Mouse (Mus musculus): ENCODE results near the gene Lrguk. TPM values are rescaled to one million over a fixed set of nuclear protein-coding genes. Genes with fewer than 3 reads are reported as not detected.

Gene Lrguk
- polyA plus RNA-seq (2015; fragmentation: Nextera tagmentation; extraction: Ambion mirVana) = 2.6 and 3.2 TPM in 2 replicates

GRCm38 (mm10) chr6:34028933-34029745 lies at the start of gene Lrguk:
Gene Lrguk (plus strand): TSS chr6:34029448.
- peak within 1 kb of the TSS; percentile 46 for H3K27ac ChIP-seq

GRCm38 (mm10) chr6:33982709-33983108 lies 46.5 kb upstream of the Lrguk start:
- Histone ChIP-seq H3K36me3 (no peaks in the 10 kb centered on the region), H3K27ac (no peak overlapping the region), H3K4me3 (no peak overlapping the region), H3K9me3 (no peaks in the 10 kb centered on the region), H3K4me2 (no peak overlapping the region), H3K27me3 (no peaks in the 10 kb centered on the region), H3K9ac (no peak overlapping the region), H3K4me1 (no peaks in the 10 kb centered on the region)
- 61% methylated on average over 9 of the region's 9 CpGs for WGBS
- ATAC-seq (ENCODE audit: borderline replicate concordance, extremely low read depth, low FRiP score, low TSS enrichment) = no peak

More at GRCm38 (mm10) chr6:34028933-34029745, at the start of gene Lrguk:
- Histone ChIP-seq H3K9ac (peak within 1 kb of the TSS; percentile 54), H3K9me3 (no peaks in the 10 kb centered on the region), H3K36me3 (no peaks in the 10 kb centered on the region), H3K4me3 (peak within 1 kb of the TSS; percentile 70), H3K4me1 (peaks cover 9% of the 10 kb centered on the region), H3K27me3 (no peaks in the 10 kb centered on the region), H3K4me2 (peak within 1 kb of the TSS; percentile 90)
- WGBS = 4% methylated on average over 32 of the region's 32 CpGs
- peak; percentile 95 for ATAC-seq (ENCODE audit: borderline replicate concordance, extremely low read depth, low FRiP score, low TSS enrichment)

- H3K4me2 ChIP-seq = no peak overlapping the region
- no peak for ATAC-seq (ENCODE audit: borderline replicate concordance, extremely low read depth, low FRiP score, low TSS enrichment)
- no peak overlapping the region for H3K9ac ChIP-seq
- H3K27ac ChIP-seq = no peak overlapping the region
- WGBS = 75% methylated on average over 5 of the region's 5 CpGs
- H3K27me3 ChIP-seq = no peaks in the 10 kb centered on the region
- no peaks in the 10 kb centered on the region for H3K4me1 ChIP-seq
- H3K36me3 ChIP-seq = no peaks in the 10 kb centered on the region
- H3K9me3 ChIP-seq = no peaks in the 10 kb centered on the region
- no peak overlapping the region for H3K4me3 ChIP-seq
Observed at GRCm38 (mm10) chr6:33987132-33987531, 42.1 kb upstream of the Lrguk start.

GRCm38 (mm10) chr6:33992213-33993034 lies 36.8 kb upstream of the Lrguk start:
- no peak for ATAC-seq (ENCODE audit: borderline replicate concordance, extremely low read depth, low FRiP score, low TSS enrichment)
- no peak overlapping the region for H3K4me3 ChIP-seq
- H3K9ac ChIP-seq = no peak overlapping the region
- no peak overlapping the region for H3K4me2 ChIP-seq
- H3K27ac ChIP-seq = no peak overlapping the region
- 56% methylated on average over 24 of the region's 24 CpGs for WGBS
- H3K27me3 ChIP-seq = no peaks in the 10 kb centered on the region
- H3K9me3 ChIP-seq = no peaks in the 10 kb centered on the region
- no peaks in the 10 kb centered on the region for H3K36me3 ChIP-seq
- H3K4me1 ChIP-seq = no peaks in the 10 kb centered on the region

- no peak for ATAC-seq (ENCODE audit: borderline replicate concordance, extremely low read depth, low FRiP score, low TSS enrichment)
- Histone ChIP-seq H3K4me3 (no peak overlapping the region), H3K9ac (no peak overlapping the region), H3K9me3 (no peaks in the 10 kb centered on the region), H3K36me3 (no peaks in the 10 kb centered on the region), H3K27ac (no peak overlapping the region), H3K4me1 (no peaks in the 10 kb centered on the region), H3K4me2 (no peak overlapping the region), H3K27me3 (no peaks in the 10 kb centered on the region)
- 49% methylated on average over 6 of the region's 6 CpGs for WGBS
Observed at GRCm38 (mm10) chr6:33993842-33994241, 35.4 kb upstream of the Lrguk start.

GRCm38 (mm10) chr6:33998590-33998989 lies 30.7 kb upstream of the Lrguk start:
- Histone ChIP-seq H3K36me3 (no peaks in the 10 kb centered on the region), H3K4me2 (no peak overlapping the region), H3K4me3 (no peak overlapping the region), H3K9ac (no peak overlapping the region), H3K4me1 (no peaks in the 10 kb centered on the region), H3K27ac (no peak overlapping the region), H3K9me3 (no peaks in the 10 kb centered on the region), H3K27me3 (no peaks in the 10 kb centered on the region)
- no peak for ATAC-seq (ENCODE audit: borderline replicate concordance, extremely low read depth, low FRiP score, low TSS enrichment)
- WGBS = 37% methylated on average over 4 of the region's 4 CpGs

- Histone ChIP-seq H3K4me1 (no peaks in the 10 kb centered on the region), H3K27ac (no peak overlapping the region), H3K9ac (no peak overlapping the region), H3K4me2 (no peak overlapping the region), H3K27me3 (no peaks in the 10 kb centered on the region), H3K4me3 (no peak overlapping the region), H3K9me3 (no peaks in the 10 kb centered on the region), H3K36me3 (no peaks in the 10 kb centered on the region)
- no peak for ATAC-seq (ENCODE audit: borderline replicate concordance, extremely low read depth, low FRiP score, low TSS enrichment)
- 32% methylated on average over 7 of the region's 7 CpGs for WGBS
Observed at GRCm38 (mm10) chr6:33999530-33999929, 29.7 kb upstream of the Lrguk start.

GRCm38 (mm10) chr6:34000644-34001043 lies 28.6 kb upstream of the Lrguk start:
- Histone ChIP-seq H3K9ac (no peak overlapping the region), H3K4me3 (no peak overlapping the region), H3K27me3 (no peaks in the 10 kb centered on the region), H3K4me2 (no peak overlapping the region), H3K36me3 (no peaks in the 10 kb centered on the region), H3K9me3 (no peaks in the 10 kb centered on the region), H3K4me1 (no peaks in the 10 kb centered on the region), H3K27ac (no peak overlapping the region)
- 81% methylated on average over 7 of the region's 7 CpGs for WGBS
- no peak for ATAC-seq (ENCODE audit: borderline replicate concordance, extremely low read depth, low FRiP score, low TSS enrichment)

GRCm38 (mm10) chr6:34003033-34003432 lies 26.2 kb upstream of the Lrguk start:
- no peak for ATAC-seq (ENCODE audit: borderline replicate concordance, extremely low read depth, low FRiP score, low TSS enrichment)
- 19% methylated on average over 1 of the region's 1 CpGs for whole genome bisulfite sequencing
- Histone ChIP-seq H3K36me3 (no peaks in the 10 kb centered on the region), H3K27me3 (no peaks in the 10 kb centered on the region), H3K9ac (no peak overlapping the region), H3K9me3 (no peaks in the 10 kb centered on the region), H3K4me3 (no peak overlapping the region), H3K27ac (no peak overlapping the region), H3K4me1 (no peaks in the 10 kb centered on the region), H3K4me2 (no peak overlapping the region)

GRCm38 (mm10) chr6:34013469-34013868 lies 15.8 kb upstream of the Lrguk start:
- Histone ChIP-seq H3K27me3 (no peaks in the 10 kb centered on the region), H3K4me3 (no peak overlapping the region), H3K27ac (no peak overlapping the region), H3K9ac (no peak overlapping the region), H3K4me1 (no peaks in the 10 kb centered on the region), H3K36me3 (no peaks in the 10 kb centered on the region), H3K4me2 (no peak overlapping the region), H3K9me3 (no peaks in the 10 kb centered on the region)
- no peak for ATAC-seq (ENCODE audit: borderline replicate concordance, extremely low read depth, low FRiP score, low TSS enrichment)
- 74% methylated on average over 6 of the region's 6 CpGs for WGBS

- no peaks in the 10 kb centered on the region for H3K27me3 ChIP-seq
- peak overlapping the region; percentile 70 for H3K4me3 ChIP-seq
- peak; percentile 74 for ATAC-seq (ENCODE audit: borderline replicate concordance, extremely low read depth, low FRiP score, low TSS enrichment)
- H3K4me2 ChIP-seq = peak overlapping the region; percentile 90
- no peaks in the 10 kb centered on the region for H3K9me3 ChIP-seq
- H3K27ac ChIP-seq = peak overlapping the region; percentile 43
- no peaks in the 10 kb centered on the region for H3K36me3 ChIP-seq
- 0% methylated on average over 4 of the region's 4 CpGs for WGBS
- H3K4me1 ChIP-seq = peaks cover 14% of the 10 kb centered on the region
- H3K9ac ChIP-seq = peak overlapping the region; percentile 54
Observed at GRCm38 (mm10) chr6:34029746-34030027, 439 bp downstream of the Lrguk start.

- Histone ChIP-seq H3K9me3 (no peaks in the 10 kb centered on the region), H3K27ac (peak overlapping the region; percentile 65), H3K36me3 (no peaks in the 10 kb centered on the region), H3K4me3 (no peak overlapping the region), H3K4me1 (peaks cover 24% of the 10 kb centered on the region), H3K27me3 (no peaks in the 10 kb centered on the region), H3K9ac (no peak overlapping the region), H3K4me2 (no peak overlapping the region)
- WGBS = 33% methylated on average over 3 of the region's 3 CpGs
- ATAC-seq (ENCODE audit: borderline replicate concordance, extremely low read depth, low FRiP score, low TSS enrichment) = no peak
Observed at GRCm38 (mm10) chr6:34034096-34034495, 4.8 kb downstream of the Lrguk start.
